Mouse (Mus musculus) liver, embryonic 11.5 days (tissue): ENCODE measurements at regions not wholly inside any gene's neighbourhood (a gene's known extent, or its start where the extent isn't known, plus 50 kb on each side); places are given as distances from the start of the nearest gene placed in this dataset.

Source experiments
- ATAC-seq: fragments of 200-750 bp; cut with Nextera tagmentation; replicated peaks from 2 replicates; pipeline ENCODE4 v1.8.0; 2017; ENCODE audit warnings: moderate number of reproducible peaks, mild to moderate bottlenecking, moderate TSS enrichment, moderate library complexity; ENCODE audit not compliant: low FRiP score
- DNase-seq: peaks from one replicate; pipeline ENCODE4 v3.0.0-alpha.2; 2017; ENCODE audit warnings: low spot score
- H3K27ac ChIP-seq: fragments of 300-500 bp; sonication (generic); 2 replicates; pipeline ENCODE4 v1.5.1; 2014; ENCODE audit warnings: mild to moderate bottlenecking, low read depth, low read length, control low read depth
- H3K27me3 ChIP-seq: fragments of 300-500 bp; sonication (generic); replicated peaks from 2 replicates; pipeline ENCODE4 v1.6.1; 2014; ENCODE audit warnings: low read length, mixed read lengths; ENCODE audit not compliant: control insufficient read depth, insufficient read depth
- H3K36me3 ChIP-seq: fragments of 300-500 bp; sonication (generic); 2 replicates; pipeline ENCODE4 v1.6.1; 2014; ENCODE audit warnings: mild to moderate bottlenecking, low read length, moderate library complexity, mixed read lengths; ENCODE audit not compliant: control insufficient read depth, insufficient read depth
- H3K4me1 ChIP-seq: fragments of 300-500 bp; sonication (generic); replicated peaks from 2 replicates; pipeline ENCODE4 v1.6.1; 2014; ENCODE audit warnings: low read length, mixed read lengths; ENCODE audit not compliant: control insufficient read depth, insufficient read depth
- H3K4me2 ChIP-seq: fragments of 300-500 bp; sonication (generic); 2 replicates; pipeline ENCODE4 v1.6.1; 2014; ENCODE audit warnings: mild to moderate bottlenecking, control low read depth, moderate library complexity
- H3K4me3 ChIP-seq: fragments of 300-500 bp; sonication (generic); 2 replicates; pipeline ENCODE4 v1.5.1; 2014; ENCODE audit warnings: low read depth, low read length, control low read depth
- H3K9ac ChIP-seq: fragments of 300-500 bp; sonication (generic); 2 replicates; pipeline ENCODE4 v1.6.1; 2014; ENCODE audit warnings: low read depth, low read length, control low read depth
- H3K9me3 ChIP-seq: fragments of 300-500 bp; sonication (generic); 2 replicates; pipeline ENCODE4 v1.6.1; 2016; ENCODE audit warnings: low read length, inconsistent platforms, mixed read lengths; ENCODE audit not compliant: control insufficient read depth
- WGBS: fragments of 180-500 bp; shearing (Covaris S2); extraction: QIAGEN DNeasy Blood & Tissue Kit; methylation state at CpG from one replicate; pipeline ENCODE4 v1.1.7; 2014; 5-methylcytosine and 5-hydroxymethylcytosine counted together

GRCm38 (mm10) chr2:171816685-171817419, 226.4 kb downstream of the Cbln4 start:
- WGBS = 70% methylated on average over 10 of the region's 10 CpGs

GRCm38 (mm10) chr2:171812701-171813100, 230.6 kb downstream of the Cbln4 start:
- H3K4me3 ChIP-seq = no peak overlapping the region
- ATAC-seq (no peak), DNase-seq (no peak)
- H3K9ac ChIP-seq = no peak overlapping the region
- no peaks in the 10 kb centered on the region for H3K36me3 ChIP-seq
- no peaks in the 10 kb centered on the region for H3K4me1 ChIP-seq
- 81% methylated on average over 3 of the region's 3 CpGs for WGBS
- H3K9me3 ChIP-seq = no peaks in the 10 kb centered on the region
- no peaks in the 10 kb centered on the region for H3K27me3 ChIP-seq
- H3K27ac ChIP-seq = no peak overlapping the region
- H3K4me2 ChIP-seq = no peak overlapping the region

More at GRCm38 (mm10) chr2:171816685-171817419, 226.4 kb downstream of the Cbln4 start:
- DNase-seq (no peak), ATAC-seq (no peak)
- H3K4me2 ChIP-seq = no peak overlapping the region
- H3K4me3 ChIP-seq = no peak overlapping the region
- H3K9me3 ChIP-seq = no peaks in the 10 kb centered on the region
- no peaks in the 10 kb centered on the region for H3K4me1 ChIP-seq
- H3K27me3 ChIP-seq = no peaks in the 10 kb centered on the region
- no peak overlapping the region for H3K9ac ChIP-seq
- no peaks in the 10 kb centered on the region for H3K36me3 ChIP-seq
- H3K27ac ChIP-seq = no peak overlapping the region

GRCm38 (mm10) chr2:171805376-171805775, 237.9 kb downstream of the Cbln4 start:
- WGBS = 78% methylated on average over 5 of the region's 5 CpGs
- ATAC-seq = no peak
- H3K4me3 ChIP-seq = no peak overlapping the region

GRCm38 (mm10) chr2:171800511-171801268, 242.6 kb downstream of the Cbln4 start:
- no peak overlapping the region for H3K9ac ChIP-seq
- H3K9me3 ChIP-seq = 0 out of 2 replicates have a peak, but pooled peaks cover 2% of the 10 kb centered on the region
- no peak for DNase-seq
- WGBS = 82% methylated on average over 10 of the region's 10 CpGs
- H3K4me2 ChIP-seq = no peak overlapping the region
- H3K27me3 ChIP-seq = no peaks in the 10 kb centered on the region
- no peak overlapping the region for H3K4me3 ChIP-seq
- no peak overlapping the region for H3K27ac ChIP-seq
- no peaks in the 10 kb centered on the region for H3K4me1 ChIP-seq
- H3K36me3 ChIP-seq = no peaks in the 10 kb centered on the region
- no peak for ATAC-seq

More at GRCm38 (mm10) chr2:171805376-171805775, 237.9 kb downstream of the Cbln4 start:
- no peak for DNase-seq
- Histone ChIP-seq H3K27ac (no peak overlapping the region), H3K9ac (no peak overlapping the region), H3K9me3 (no peaks in the 10 kb centered on the region), H3K27me3 (no peaks in the 10 kb centered on the region), H3K4me2 (no peak overlapping the region), H3K4me1 (no peaks in the 10 kb centered on the region), H3K36me3 (no peaks in the 10 kb centered on the region)

- H3K27ac ChIP-seq = no peak overlapping the region
- ATAC-seq (no peak), DNase-seq (no peak)
- H3K9me3 ChIP-seq = 0 out of 2 replicates have a peak, but pooled peaks cover 2% of the 10 kb centered on the region
- no peak overlapping the region for H3K4me2 ChIP-seq
- H3K4me1 ChIP-seq = no peaks in the 10 kb centered on the region
- 75% methylated on average over 9 of the region's 9 CpGs for WGBS
- no peaks in the 10 kb centered on the region for H3K27me3 ChIP-seq
- H3K4me3 ChIP-seq = no peak overlapping the region
- no peaks in the 10 kb centered on the region for H3K36me3 ChIP-seq
- no peak overlapping the region for H3K9ac ChIP-seq
Measured at GRCm38 (mm10) chr2:171799351-171799750, 243.9 kb downstream of the Cbln4 start.

- DNase-seq (no peak), ATAC-seq (no peak)
- 71% methylated on average over 9 of the region's 9 CpGs for WGBS
- Histone ChIP-seq H3K36me3 (no peaks in the 10 kb centered on the region), H3K9ac (no peak overlapping the region), H3K4me2 (no peak overlapping the region), H3K27me3 (no peaks in the 10 kb centered on the region), H3K9me3 (no peaks in the 10 kb centered on the region), H3K4me1 (0 out of 2 replicates have a peak, but pooled peaks cover 2% of the 10 kb centered on the region), H3K27ac (no peak overlapping the region), H3K4me3 (no peak overlapping the region)
Measured at GRCm38 (mm10) chr2:171790686-171791085, 252.6 kb downstream of the Cbln4 start.

- ATAC-seq (no peak), DNase-seq (no peak)
- H3K27me3 ChIP-seq = no peaks in the 10 kb centered on the region
Measured at GRCm38 (mm10) chr2:171766193-171766930, 276.9 kb downstream of the Cbln4 start.

GRCm38 (mm10) chr2:171765071-171765470, 278.2 kb downstream of the Cbln4 start:
- no peak overlapping the region for H3K4me3 ChIP-seq
- no peak for DNase-seq
- H3K4me2 ChIP-seq = no peak overlapping the region
- no peak overlapping the region for H3K9ac ChIP-seq
- no peaks in the 10 kb centered on the region for H3K27me3 ChIP-seq
- no peaks in the 10 kb centered on the region for H3K36me3 ChIP-seq
- ATAC-seq = no peak
- no peaks in the 10 kb centered on the region for H3K4me1 ChIP-seq
- H3K27ac ChIP-seq = no peak overlapping the region
- no peaks in the 10 kb centered on the region for H3K9me3 ChIP-seq
- 72% methylated on average over 4 of the region's 4 CpGs for WGBS

More at GRCm38 (mm10) chr2:171766193-171766930, 276.9 kb downstream of the Cbln4 start:
- Histone ChIP-seq H3K4me1 (no peaks in the 10 kb centered on the region), H3K9me3 (no peaks in the 10 kb centered on the region), H3K4me3 (no peak overlapping the region), H3K27ac (no peak overlapping the region), H3K4me2 (no peak overlapping the region), H3K9ac (no peak overlapping the region), H3K36me3 (no peaks in the 10 kb centered on the region)
- 80% methylated on average over 7 of the region's 7 CpGs for WGBS
